Mouse (Mus musculus) common myeloid progenitor, adult 5-6 weeks (primary cell): Measurements from ENCODE around the gene Emsy. TPM values are rescaled to one million over a fixed set of nuclear protein-coding genes. Genes with fewer than 3 reads are reported as not detected.
A peak's percentile ranks its signal among the peaks of the same experiment; 100 is the strongest.

Experiments used
- ATAC-seq: replicated peaks from 2 replicates; pipeline ENCODE4 v1.8.0; 2016; ENCODE audit warnings: low read depth, mild to moderate bottlenecking, moderate TSS enrichment, inconsistent platforms; ENCODE audit not compliant: poor library complexity, severe bottlenecking
- total RNA-seq: library from RNA; stranded (forward); fragments of 200-1000, 187-1606 nt; gene quantifications from 2 replicates; pipeline ENCODE4 v1.2.3, GENCODE M21; 2017

Gene Emsy
- total RNA-seq = 30.3 and 46.6 TPM in 2 replicates

- ATAC-seq = peak; percentile 93
Observed at GRCm38 (mm10) chr7:98656531-98657221, at the start of gene Emsy. Emsy (minus strand) TSS chr7:98656783.

GRCm38 (mm10) chr7:98704276-98704675 lies 47.7 kb upstream of the Emsy start:
- no peak for ATAC-seq

- ATAC-seq = peak; percentile 7; the same call in 1 of the 2 replicates
Observed at GRCm38 (mm10) chr7:98703365-98703881, 46.8 kb upstream of the Emsy start.

DNA sequence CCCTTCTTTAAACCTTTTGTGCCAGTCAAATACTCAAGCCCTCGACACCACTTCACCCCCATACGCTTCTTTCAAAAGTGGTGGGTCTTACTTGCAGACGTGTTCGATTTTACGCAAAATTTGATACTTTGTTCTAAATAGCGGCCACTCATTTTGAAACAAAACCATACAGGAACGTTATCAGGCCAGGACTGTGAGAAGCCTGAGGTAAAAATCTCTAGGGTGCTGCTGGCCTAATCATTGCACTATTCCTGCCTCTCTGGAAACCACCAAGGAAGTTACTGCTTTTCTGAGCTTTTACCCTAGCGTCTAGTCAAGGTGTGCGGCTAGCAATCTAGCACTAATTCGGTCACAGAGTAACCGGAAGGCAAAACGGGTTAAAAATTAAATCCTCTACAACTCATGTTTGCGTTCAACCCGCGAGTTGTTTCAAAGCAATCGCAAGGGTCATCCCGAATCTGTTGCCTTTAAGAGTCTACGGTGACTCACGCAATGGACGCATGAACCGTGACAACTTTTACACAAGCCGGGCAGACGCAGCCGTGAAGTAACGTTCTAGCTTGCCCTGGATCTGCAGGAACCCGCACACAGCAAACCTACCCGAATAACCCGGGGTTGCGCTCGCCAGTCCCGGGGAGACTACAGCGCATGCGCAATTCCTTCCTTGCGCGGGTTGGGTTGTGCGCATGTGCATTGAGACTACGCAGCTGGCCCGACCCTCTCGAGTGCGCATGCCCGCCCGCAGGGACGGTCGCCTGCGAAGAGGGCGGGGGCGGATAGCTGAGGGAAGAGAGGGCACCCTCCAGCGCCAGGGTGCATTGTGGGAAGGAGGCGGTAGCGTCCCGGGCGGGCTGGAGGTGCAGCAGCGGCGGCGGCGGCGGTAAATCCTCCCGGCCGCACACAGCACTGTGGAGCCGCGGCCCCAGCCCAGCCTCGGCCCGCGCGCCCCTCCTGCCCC lies 46.0 kb upstream of the Emsy start, which contains the start of gene Thap12:
Thap12 (plus strand) TSS at position 821 of the 958 bp plus-strand sequence.
- peak; percentile 97 for ATAC-seq

DNA sequence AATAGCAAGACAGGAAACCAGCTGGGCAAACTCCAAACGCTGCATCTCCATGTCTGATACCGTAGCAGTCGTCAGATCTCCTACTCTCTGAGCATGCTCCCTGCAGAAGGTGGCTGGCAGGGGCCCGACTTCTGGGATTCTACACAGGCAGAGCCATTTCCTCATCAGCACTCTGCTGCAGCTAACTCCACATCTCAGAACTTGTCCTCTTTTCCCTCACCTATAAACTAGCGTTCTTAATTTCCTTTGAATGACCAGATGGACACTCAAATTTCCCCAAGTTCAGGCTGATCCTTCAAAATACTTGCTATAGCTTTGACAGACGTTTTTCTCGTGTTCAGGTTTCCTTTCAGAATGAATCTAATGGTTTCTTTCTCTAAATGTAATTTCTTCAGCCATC lies 45.2 kb upstream of the Emsy start:
- ATAC-seq = no peak

DNA sequence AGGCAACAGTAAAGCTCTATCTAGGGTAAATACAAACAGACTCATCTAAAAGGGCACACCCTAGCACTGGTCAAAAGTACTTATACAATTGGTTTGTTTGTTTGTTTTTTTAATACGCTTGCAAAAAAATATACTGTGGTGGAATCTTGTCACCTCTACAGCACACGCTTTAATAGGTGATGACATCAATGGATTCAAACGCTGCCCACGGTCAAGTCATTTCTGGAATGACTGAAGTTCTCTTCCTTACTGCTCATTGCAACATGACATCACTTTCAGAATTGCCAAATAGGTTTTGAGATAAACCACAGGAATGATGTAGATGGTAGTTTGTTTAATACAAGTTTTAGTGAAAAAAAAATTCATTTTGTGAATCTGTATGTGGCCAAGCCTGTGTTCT lies 42.0 kb upstream of the Emsy start:
- no peak for ATAC-seq

DNA sequence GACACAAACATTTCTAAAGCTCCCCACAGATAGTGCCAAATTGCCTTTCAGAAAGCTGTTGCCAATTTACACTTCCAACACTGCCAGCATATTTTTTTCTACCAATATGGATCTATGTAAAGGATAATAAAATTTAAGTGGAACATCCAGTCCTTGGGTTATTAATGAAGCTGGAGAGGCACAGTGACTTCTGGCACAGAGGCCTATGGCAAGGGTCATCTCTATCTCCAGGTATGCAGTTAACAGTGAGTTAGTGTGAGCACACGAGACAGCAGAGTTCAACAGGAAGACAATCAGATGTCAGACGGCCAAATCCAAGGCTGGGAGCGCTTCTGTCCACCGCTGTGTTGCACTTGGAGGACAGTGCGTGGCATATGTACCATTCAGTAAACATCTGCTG lies 41.5 kb upstream of the Emsy start:
- ATAC-seq = no peak

GRCm38 (mm10) chr7:98697496-98697895 lies 40.9 kb upstream of the Emsy start:
- no peak for ATAC-seq

- ATAC-seq = peak; percentile 95
Observed at GRCm38 (mm10) chr7:98694046-98694445, 37.5 kb upstream of the Emsy start.

DNA sequence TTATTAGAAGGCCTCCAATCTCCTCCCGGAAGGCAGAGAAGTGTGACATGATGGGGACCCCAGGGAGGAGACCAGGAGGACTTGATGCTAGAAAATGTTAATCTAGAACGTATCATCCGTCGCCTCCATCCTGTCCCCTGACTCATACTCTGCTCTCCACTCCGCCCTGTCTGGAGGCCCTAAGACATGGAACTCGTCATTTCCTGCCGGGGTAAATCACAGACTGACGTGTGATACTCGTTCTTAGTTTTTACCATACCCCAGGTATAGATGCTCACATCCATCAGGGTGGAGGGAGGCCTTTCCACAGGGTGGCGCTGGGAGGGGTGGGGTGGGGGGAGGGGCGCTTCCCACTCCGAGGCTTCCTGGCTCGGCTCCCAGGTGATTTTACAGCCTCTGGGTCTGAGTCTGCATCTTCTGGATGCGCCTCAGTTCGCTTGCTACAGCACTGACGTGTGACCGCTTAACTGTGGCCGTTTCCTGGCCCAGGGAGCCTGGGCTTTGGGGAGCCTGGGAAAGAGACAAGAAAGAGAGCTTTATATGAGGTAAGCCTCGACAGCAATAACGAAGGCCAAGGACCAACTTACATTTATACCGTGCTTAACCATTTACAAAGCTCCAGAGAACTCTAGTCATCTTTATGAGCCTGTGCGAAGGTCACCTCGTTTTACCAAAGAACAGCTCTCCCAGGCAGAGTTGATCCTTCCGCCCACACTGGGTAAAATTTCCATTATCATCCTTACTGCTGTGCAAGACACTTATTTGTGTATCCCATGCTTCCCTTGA lies 36.4 kb upstream of the Emsy start:
- no peak for ATAC-seq

DNA sequence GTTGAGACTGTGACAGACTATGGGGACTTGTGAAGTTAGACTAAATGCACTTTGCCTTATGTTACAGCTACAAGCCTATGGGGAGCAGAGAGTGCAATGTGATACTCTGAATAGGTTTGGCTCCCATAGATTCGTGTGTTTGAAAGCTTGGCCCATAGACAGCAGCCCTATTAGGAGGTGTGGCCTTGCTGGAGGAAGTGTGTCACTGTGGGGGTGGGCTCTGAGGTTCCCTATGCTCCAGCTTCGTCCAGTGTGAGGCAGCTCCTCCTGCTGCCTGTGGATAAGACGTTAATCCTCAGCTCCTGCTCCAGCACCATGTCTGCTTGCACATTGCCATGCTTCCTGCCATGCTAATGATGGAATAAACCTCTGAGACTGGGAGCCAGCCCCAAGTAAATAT lies 34.2 kb upstream of the Emsy start:
- peak; percentile 49 for ATAC-seq

DNA sequence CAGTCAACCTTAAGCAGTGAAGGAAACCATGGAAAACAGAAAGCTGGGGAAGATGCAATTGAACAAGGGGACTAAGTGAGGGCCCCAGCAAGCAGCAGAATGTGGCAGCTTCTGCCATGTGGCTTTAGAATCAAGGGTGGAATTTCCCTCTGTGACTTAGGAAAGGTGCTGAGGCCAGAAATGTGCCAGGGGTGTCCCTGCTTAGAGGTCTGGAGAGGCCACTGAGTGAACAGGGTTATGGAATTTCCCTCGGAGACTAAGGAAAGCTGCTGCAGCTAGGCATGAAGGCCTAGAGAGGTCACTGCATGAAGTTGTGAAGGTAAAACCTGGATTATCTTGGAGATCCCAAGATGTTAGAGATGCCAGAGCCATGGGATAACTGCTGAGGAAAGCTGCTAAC lies 33.5 kb upstream of the Emsy start:
- no peak for ATAC-seq

DNA sequence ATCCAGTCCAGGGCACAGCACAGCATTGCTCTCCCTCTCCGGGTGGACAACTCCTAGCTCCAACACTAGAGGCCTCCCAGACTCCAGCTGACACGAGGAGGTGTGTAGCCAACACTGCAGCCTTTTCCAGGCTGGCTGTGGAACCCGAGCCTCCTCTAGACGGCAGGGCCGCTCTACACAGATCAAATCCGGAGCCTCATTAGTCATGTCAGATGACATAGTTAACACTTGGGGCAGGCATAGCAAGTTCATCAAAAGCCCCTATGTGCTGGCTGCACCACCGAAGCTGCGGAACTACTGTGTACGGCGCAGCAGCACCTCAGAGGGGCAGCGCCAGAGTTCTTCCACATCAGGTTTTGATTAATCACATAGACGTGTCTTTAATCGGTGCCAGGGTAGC lies 29.3 kb upstream of the Emsy start:
- no peak for ATAC-seq

DNA sequence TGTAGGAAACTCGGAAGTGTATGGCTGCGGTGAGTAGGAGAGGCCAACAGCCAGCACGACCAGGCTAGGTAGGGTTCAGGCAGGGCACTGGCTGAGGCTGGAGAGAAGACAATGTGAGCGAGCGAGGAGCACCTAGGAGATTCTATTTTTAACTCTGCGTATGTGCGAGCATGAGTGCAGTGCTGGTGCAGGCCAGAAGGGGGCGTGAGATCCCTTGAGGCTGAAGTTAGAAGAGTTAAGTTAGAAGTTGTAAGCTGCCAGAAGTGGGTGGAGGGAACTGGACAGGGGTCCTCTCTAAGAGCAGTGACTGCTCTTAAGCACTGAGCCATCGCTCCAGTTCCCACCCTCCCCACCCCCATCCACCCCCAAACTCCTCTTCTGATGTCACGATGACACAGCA lies 26.2 kb upstream of the Emsy start:
- no peak for ATAC-seq

GRCm38 (mm10) chr7:98680691-98681090 lies 24.1 kb upstream of the Emsy start:
- ATAC-seq = no peak

DNA sequence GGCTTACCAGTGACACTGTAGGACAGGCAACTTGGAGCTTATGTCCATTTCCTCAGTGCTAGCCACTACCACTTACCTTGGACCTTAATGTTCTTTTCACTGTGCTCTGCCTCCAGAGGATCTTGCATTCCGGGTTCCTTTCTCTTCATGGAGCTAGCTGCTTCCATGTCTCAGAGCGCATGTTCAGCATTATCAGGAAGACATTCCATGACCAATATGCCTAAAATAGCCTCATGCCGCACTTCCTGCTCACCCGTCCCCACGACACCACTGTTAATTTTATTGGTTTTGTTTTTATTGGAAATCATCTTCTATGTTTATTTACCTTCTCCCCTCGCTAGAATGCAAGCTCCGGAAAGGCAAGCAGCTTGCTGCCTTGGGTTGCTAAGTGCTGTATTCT lies 21.9 kb upstream of the Emsy start:
- no peak for ATAC-seq

- ATAC-seq = no peak
Observed at GRCm38 (mm10) chr7:98677511-98677910, 20.9 kb upstream of the Emsy start.

DNA sequence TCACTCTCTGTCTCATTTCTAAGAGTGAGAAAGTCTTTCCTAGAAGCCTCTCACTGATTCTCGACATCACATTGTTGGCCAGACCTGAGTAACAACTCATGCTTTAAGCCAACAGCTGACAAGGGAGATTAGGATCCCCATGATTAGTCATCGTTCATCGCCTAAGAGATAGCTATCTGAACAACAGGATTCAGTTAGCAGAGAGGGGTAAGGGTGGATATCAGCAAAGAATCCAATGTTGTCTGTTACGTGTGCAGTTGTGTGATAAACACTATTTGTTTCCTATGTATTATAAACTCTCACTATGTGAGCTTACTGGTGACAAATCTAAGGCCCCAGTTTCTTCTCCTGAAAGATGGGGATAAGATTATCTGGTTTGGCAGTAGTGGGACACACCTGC lies 17.8 kb upstream of the Emsy start:
- no peak for ATAC-seq

- ATAC-seq = 0 out of 2 replicates have a peak, but pooled peaks have one; percentile 56
Observed at GRCm38 (mm10) chr7:98672241-98672955, 15.8 kb upstream of the Emsy start.
